Mouse (Mus musculus) testis, adult 2 months (tissue): ENCODE results near the gene Rbfox1.

ENCODE experiments used
- CTCF ChIP-seq: fragments of 200-500 bp; IDR thresholded peaks from 2 replicates; pipeline ENCODE4 v1.5.1; 2012; ENCODE audit warnings: low read depth, mild to moderate bottlenecking, inconsistent platforms, low read length, moderate library complexity; ENCODE audit not compliant: control insufficient read depth, insufficient read depth, insufficient replicate concordance
- POLR2A ChIP-seq: fragments of 200-500 bp; IDR thresholded peaks from 2 replicates; pipeline ENCODE4 v1.6.1; 2012; ENCODE audit warnings: low read depth, mild to moderate bottlenecking, inconsistent platforms, low read length, moderate library complexity; ENCODE audit not compliant: control insufficient read depth

- TF ChIP-seq CTCF = no peak
- TF ChIP-seq POLR2A = no peak
Observed at GRCm38 (mm10) chr16:6180819-6181218, 295.7 kb downstream of the Rbfox1 start.
